Mouse (Mus musculus) hindbrain, embryonic 15.5 days (tissue): ENCODE results near the gene 1700029I15Rik. TPM values are rescaled to one million over a fixed set of nuclear protein-coding genes. Genes with fewer than 3 reads are reported as not detected.

Experiments used
- ATAC-seq: fragments of 200-750 bp; cut with Nextera tagmentation; 2 replicates; pipeline ENCODE4 v1.8.0; 2017; ENCODE audit warnings: low read depth, moderate number of reproducible peaks, moderate TSS enrichment; ENCODE audit not compliant: low FRiP score
- H3K27ac ChIP-seq: fragments of 300-500 bp; sonication (generic); replicated peaks from 2 replicates; pipeline ENCODE4 v1.5.1; 2015; ENCODE audit warnings: mild to moderate bottlenecking, inconsistent platforms
- H3K27me3 ChIP-seq: fragments of 300-500 bp; sonication (generic); 2 replicates; pipeline ENCODE4 v1.6.1; 2015; ENCODE audit warnings: control low read depth, inconsistent platforms
- H3K36me3 ChIP-seq: fragments of 300-500 bp; sonication (generic); 2 replicates; pipeline ENCODE4 v1.6.1; 2015; ENCODE audit warnings: control low read depth, inconsistent platforms
- H3K4me1 ChIP-seq: fragments of 300-500 bp; sonication (generic); replicated peaks from 2 replicates; pipeline ENCODE4 v1.6.1; 2015; ENCODE audit warnings: control low read depth, inconsistent platforms
- H3K4me2 ChIP-seq: fragments of 300-500 bp; sonication (generic); 2 replicates; pipeline ENCODE4 v1.6.1; 2015; ENCODE audit warnings: moderate library complexity, mild to moderate bottlenecking, inconsistent platforms
- H3K4me3 ChIP-seq: fragments of 300-500 bp; sonication (generic); 2 replicates; pipeline ENCODE4 v1.5.1; 2015; ENCODE audit warnings: mild to moderate bottlenecking, inconsistent platforms
- H3K9ac ChIP-seq: fragments of 300-500 bp; sonication (generic); 2 replicates; pipeline ENCODE4 v1.6.1; 2015; ENCODE audit warnings: inconsistent platforms
- H3K9me3 ChIP-seq: fragments of 300-500 bp; sonication (generic); 2 replicates; pipeline ENCODE4 v1.6.1; 2016; ENCODE audit warnings: control low read depth, inconsistent platforms
- WGBS: fragments of 180-500 bp; shearing (Covaris S2); methylation state at CpG from one replicate; pipeline ENCODE4 v1.1.7; 2015; 5-methylcytosine and 5-hydroxymethylcytosine counted together
- polyA plus RNA-seq: library from polyadenylated mRNA; unstranded; fragments of >200 nt; fragmentation: Nextera tagmentation; extraction: Ambion mirVana; gene quantifications from 2 replicates; pipeline ENCODE4 v1.2.1, GENCODE M21; 2015

Gene 1700029I15Rik
- polyA plus RNA-seq, 1 experiment from 2014 or later: 8.8 TPM

GRCm38 (mm10) chr2:92375099-92375623, 7.2 kb upstream of the 1700029I15Rik start:
- no peaks in the 10 kb centered on the region for H3K9me3 ChIP-seq
- peaks cover 22% of the 10 kb centered on the region for H3K36me3 ChIP-seq
- ATAC-seq: peak; percentile 96
- WGBS: under 1% methylated on average over 29 of the region's 29 CpGs
- H3K27me3 ChIP-seq: peaks cover 9% of the 10 kb centered on the region
- peak overlapping the region; percentile 78 for H3K4me2 ChIP-seq
- peak overlapping the region; percentile 87 for H3K27ac ChIP-seq
- peaks cover 47% of the 10 kb centered on the region for H3K4me1 ChIP-seq
- peak overlapping the region; percentile 79 for H3K4me3 ChIP-seq
- H3K9ac ChIP-seq: peak overlapping the region; percentile 77

- no peak for ATAC-seq
- peak overlapping the region; percentile 79 for H3K4me3 ChIP-seq
- H3K36me3 ChIP-seq: peaks cover 22% of the 10 kb centered on the region
- peak overlapping the region; percentile 77 for H3K9ac ChIP-seq
- H3K27ac ChIP-seq: peak overlapping the region; percentile 87
- peaks cover 6% of the 10 kb centered on the region for H3K27me3 ChIP-seq
- peaks cover 40% of the 10 kb centered on the region for H3K4me1 ChIP-seq
- no peaks in the 10 kb centered on the region for H3K9me3 ChIP-seq
- 17% methylated on average over 10 of the region's 10 CpGs for WGBS
- H3K4me2 ChIP-seq: peak overlapping the region; percentile 78
These were observed 6.5 kb upstream of the 1700029I15Rik start for GRCm38 (mm10) chr2:92375788-92376187.

GRCm38 (mm10) chr2:92376300-92376699, 6.0 kb upstream of the 1700029I15Rik start:
- H3K9ac ChIP-seq: peak overlapping the region; percentile 77; the same call in 1 of the 2 replicates
- no peak for ATAC-seq
- 87% methylated on average over 6 of the region's 6 CpGs for WGBS
- H3K27me3 ChIP-seq: peaks cover under 1% of the 10 kb centered on the region
- H3K9me3 ChIP-seq: no peaks in the 10 kb centered on the region
- peaks cover 35% of the 10 kb centered on the region for H3K4me1 ChIP-seq
- H3K4me2 ChIP-seq: peak overlapping the region; percentile 78
- H3K36me3 ChIP-seq: peaks cover 23% of the 10 kb centered on the region
- H3K27ac ChIP-seq: no peak overlapping the region
- peak overlapping the region; percentile 79 for H3K4me3 ChIP-seq

- ATAC-seq: no peak
- Histone ChIP-seq H3K4me1 (peaks cover 25% of the 10 kb centered on the region), H3K9me3 (no peaks in the 10 kb centered on the region), H3K27me3 (no peaks in the 10 kb centered on the region), H3K27ac (no peak overlapping the region), H3K4me2 (no peak overlapping the region), H3K4me3 (no peak overlapping the region), H3K9ac (no peak overlapping the region), H3K36me3 (peaks cover 34% of the 10 kb centered on the region)
- WGBS: 93% methylated on average over 7 of the region's 7 CpGs
These were observed 5.0 kb upstream of the 1700029I15Rik start for GRCm38 (mm10) chr2:92377320-92377719.

- H3K4me2 ChIP-seq: no peak overlapping the region
- H3K9ac ChIP-seq: no peak overlapping the region
- H3K36me3 ChIP-seq: peaks cover 59% of the 10 kb centered on the region
- no peak overlapping the region for H3K4me3 ChIP-seq
- no peak for ATAC-seq
- no peaks in the 10 kb centered on the region for H3K9me3 ChIP-seq
- no peak overlapping the region for H3K27ac ChIP-seq
- 79% methylated on average over 17 of the region's 17 CpGs for WGBS
- no peaks in the 10 kb centered on the region for H3K27me3 ChIP-seq
- H3K4me1 ChIP-seq: peaks cover 12% of the 10 kb centered on the region
These were observed 2.4 kb upstream of the 1700029I15Rik start for GRCm38 (mm10) chr2:92379783-92380494.

- H3K4me1 ChIP-seq: peaks cover 11% of the 10 kb centered on the region
- no peak overlapping the region for H3K27ac ChIP-seq
- no peak overlapping the region for H3K4me2 ChIP-seq
- H3K9ac ChIP-seq: no peak overlapping the region
- WGBS: 76% methylated on average over 6 of the region's 6 CpGs
- no peak for ATAC-seq
- H3K9me3 ChIP-seq: no peaks in the 10 kb centered on the region
- no peaks in the 10 kb centered on the region for H3K27me3 ChIP-seq
- H3K4me3 ChIP-seq: no peak overlapping the region
- peaks cover 65% of the 10 kb centered on the region for H3K36me3 ChIP-seq
These were observed 1.8 kb upstream of the 1700029I15Rik start for GRCm38 (mm10) chr2:92380495-92381050.

- no peaks in the 10 kb centered on the region for H3K9me3 ChIP-seq
- H3K27ac ChIP-seq: no peak overlapping the region
- no peak for ATAC-seq
- H3K4me3 ChIP-seq: no peak overlapping the region
- no peak overlapping the region for H3K4me2 ChIP-seq
- H3K36me3 ChIP-seq: peaks cover 71% of the 10 kb centered on the region
- 81% methylated on average over 5 of the region's 5 CpGs for WGBS
- no peak overlapping the region for H3K9ac ChIP-seq
- no peaks in the 10 kb centered on the region for H3K27me3 ChIP-seq
- H3K4me1 ChIP-seq: peaks cover 5% of the 10 kb centered on the region
These were observed 1.2 kb upstream of the 1700029I15Rik start for GRCm38 (mm10) chr2:92381161-92381560.

- peaks cover 8% of the 10 kb centered on the region for H3K4me1 ChIP-seq
- H3K27ac ChIP-seq: no peak overlapping the region
- no peak overlapping the region for H3K9ac ChIP-seq
- no peaks in the 10 kb centered on the region for H3K27me3 ChIP-seq
- peaks cover 84% of the 10 kb centered on the region for H3K36me3 ChIP-seq
- WGBS: 93% methylated on average over 4 of the region's 4 CpGs
- no peak overlapping the region for H3K4me3 ChIP-seq
- no peak for ATAC-seq
- no peak overlapping the region for H3K4me2 ChIP-seq
- H3K9me3 ChIP-seq: no peaks in the 10 kb centered on the region
These were observed 421 bp downstream of the 1700029I15Rik start for GRCm38 (mm10) chr2:92382759-92383158.

GRCm38 (mm10) chr2:92384101-92384500, 1.8 kb downstream of the 1700029I15Rik start:
- H3K9ac ChIP-seq: no peak overlapping the region
- H3K9me3 ChIP-seq: no peaks in the 10 kb centered on the region
- peaks cover 72% of the 10 kb centered on the region for H3K36me3 ChIP-seq
- H3K4me1 ChIP-seq: peaks cover 19% of the 10 kb centered on the region
- 82% methylated on average over 4 of the region's 4 CpGs for WGBS
- no peak overlapping the region for H3K27ac ChIP-seq
- no peak overlapping the region for H3K4me2 ChIP-seq
- H3K27me3 ChIP-seq: no peaks in the 10 kb centered on the region
- no peak for ATAC-seq
- H3K4me3 ChIP-seq: no peak overlapping the region

- Histone ChIP-seq H3K9me3 (no peaks in the 10 kb centered on the region), H3K4me3 (no peak overlapping the region), H3K4me2 (no peak overlapping the region), H3K36me3 (peaks cover 62% of the 10 kb centered on the region), H3K27me3 (no peaks in the 10 kb centered on the region), H3K9ac (no peak overlapping the region), H3K27ac (no peak overlapping the region), H3K4me1 (peaks cover 31% of the 10 kb centered on the region)
- no peak for ATAC-seq
- 84% methylated on average over 22 of the region's 22 CpGs for WGBS
These were observed 3.0 kb downstream of the 1700029I15Rik start for GRCm38 (mm10) chr2:92385113-92386051.

- Histone ChIP-seq H3K4me1 (peaks cover 47% of the 10 kb centered on the region), H3K27me3 (no peaks in the 10 kb centered on the region), H3K36me3 (peaks cover 53% of the 10 kb centered on the region), H3K27ac (no peak overlapping the region), H3K4me3 (no peak overlapping the region), H3K9me3 (no peaks in the 10 kb centered on the region), H3K4me2 (peak overlapping the region; percentile 90), H3K9ac (no peak overlapping the region)
- WGBS: 93% methylated on average over 30 of the region's 30 CpGs
- ATAC-seq: no peak
These were observed 4.7 kb downstream of the 1700029I15Rik start for GRCm38 (mm10) chr2:92386821-92387570.
